Mouse (Mus musculus): ENCODE measurements around the gene Arhgef17. TPM values are rescaled to one million over a fixed set of nuclear protein-coding genes. Genes with fewer than 3 reads are reported as not detected.

Arhgef17 gene
- polyA plus RNA-seq (2012; rRNA removed), result 91.9 and 102 TPM in 2 replicates

DNA sequence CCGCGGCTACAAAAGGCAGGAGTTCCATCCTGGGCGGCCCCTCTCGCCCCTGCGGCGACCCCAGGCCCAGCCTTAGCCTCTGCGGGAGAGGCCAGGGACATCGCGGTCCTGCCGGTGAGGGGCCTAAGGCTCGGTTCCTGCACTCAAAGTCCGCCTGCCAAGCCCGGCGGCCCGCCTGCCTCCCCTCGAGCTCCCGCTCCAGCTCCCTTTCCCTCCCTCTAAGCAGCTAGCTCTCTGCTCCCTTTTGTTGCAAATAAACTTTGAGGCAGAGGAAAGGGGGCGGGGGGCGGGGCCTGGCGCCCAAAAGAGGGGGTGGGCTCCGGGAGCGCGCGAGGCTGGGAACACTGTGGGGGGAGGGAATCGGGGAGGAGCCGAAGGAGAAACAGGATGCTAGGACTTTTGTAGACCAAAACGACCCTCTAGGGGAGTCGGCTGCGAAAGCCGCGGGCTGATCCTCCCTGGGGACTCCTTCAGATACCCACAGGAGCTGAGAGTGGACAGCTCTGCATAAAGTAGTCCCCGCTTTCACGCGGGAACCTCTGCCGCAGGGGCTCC, at the start of gene Arhgef17:
Gene Arhgef17, minus strand, starts transcription at position 182 of the 555 bp plus-strand sequence.

DNA sequence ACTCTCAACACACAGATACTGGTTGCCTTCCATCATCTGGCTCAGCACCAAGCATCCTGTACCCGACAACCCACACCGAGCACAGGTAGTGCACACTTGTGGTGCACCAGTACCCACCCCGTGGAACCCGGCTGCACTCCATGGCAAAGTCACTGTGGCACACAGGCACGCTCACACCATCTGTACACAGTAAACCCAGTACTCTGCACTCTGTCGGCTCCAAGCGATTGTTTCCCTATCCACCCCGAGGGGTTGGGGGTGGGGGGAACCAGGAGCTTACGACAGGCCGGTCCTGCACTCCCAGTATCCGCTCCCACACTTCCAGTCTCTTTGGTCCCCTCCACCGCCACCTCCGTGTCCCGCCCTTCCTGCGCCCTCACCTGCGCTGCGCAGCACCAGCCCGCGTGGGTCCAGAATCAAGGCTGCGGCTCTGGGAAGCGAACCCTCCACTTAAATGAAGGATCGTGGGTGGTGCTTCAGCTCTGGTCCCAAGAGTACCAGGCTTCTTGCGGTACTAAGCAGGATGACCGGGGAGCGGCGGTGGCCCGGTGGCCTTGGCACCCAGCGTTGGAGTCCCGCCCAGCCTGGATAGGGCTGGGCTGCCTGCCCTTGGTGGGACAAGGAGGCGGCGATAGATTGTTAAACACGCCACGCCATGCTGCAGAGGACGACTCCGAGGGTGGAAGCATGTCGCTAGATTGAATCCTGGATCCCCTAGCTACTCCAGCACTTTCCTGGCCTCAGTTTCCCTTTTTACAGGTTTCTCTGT, 42.4 kb upstream of the Arhgef17 start, which contains the start of gene P2ry6:
Gene P2ry6, minus strand, starts transcription at position 515 of the 769 bp plus-strand sequence.

DNA sequence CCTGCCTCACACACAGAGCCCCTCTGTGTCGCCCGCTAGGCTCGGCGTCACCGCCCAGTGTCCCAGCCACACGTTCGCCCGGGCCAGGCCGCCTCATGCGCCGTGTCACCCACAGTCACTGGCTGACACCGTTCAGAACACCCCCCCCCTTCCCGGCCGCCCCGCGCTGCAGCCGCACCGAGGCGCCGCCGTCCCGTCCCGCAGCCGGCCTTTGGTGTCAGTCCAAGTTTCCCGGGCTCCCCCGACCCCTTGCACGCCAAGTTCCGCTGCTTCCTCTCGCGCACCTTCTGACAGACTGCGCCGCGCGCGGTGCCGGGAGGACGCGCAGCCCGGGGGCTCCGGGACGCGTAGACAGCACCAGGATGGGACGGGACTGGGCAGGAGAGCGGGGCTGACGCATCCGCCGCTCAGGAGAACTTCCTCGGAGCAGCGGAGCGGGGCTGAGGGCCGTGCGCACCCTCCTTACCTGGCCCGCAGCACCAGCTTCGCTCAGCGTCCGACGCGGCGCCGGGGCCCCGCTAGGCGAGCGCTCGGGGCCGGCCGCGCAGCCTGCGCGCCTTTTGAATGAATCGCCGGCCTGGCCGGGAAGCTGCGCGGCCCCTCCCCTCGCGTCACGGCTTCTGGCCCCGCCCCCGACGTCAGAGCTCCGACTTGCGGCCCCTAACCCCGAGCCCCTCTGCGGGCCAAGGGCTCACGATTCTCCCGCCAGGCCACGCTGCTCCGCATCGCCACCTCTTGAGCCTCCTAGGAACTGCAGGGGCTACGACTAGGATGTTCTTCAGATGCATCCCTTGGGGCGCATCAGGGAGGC, 68.9 kb downstream of the Arhgef17 start, which contains the start of gene Relt:
Gene Relt, minus strand, starts transcription at position 619 of the 811 bp plus-strand sequence.

Other genes starting within 250 kb of the Arhgef17 start
- 136 and 215 TPM in 2 replicates for gene Fam168a, start 225.5 kb downstream of the Arhgef17 start, polyA plus RNA-seq (2012; rRNA removed)
- 14.7 and 15.1 TPM in 2 replicates for gene Relt, start 68.7 kb downstream of the Arhgef17 start, polyA plus RNA-seq (2012; rRNA removed)
- gene P2ry6, start 42.5 kb upstream of the Arhgef17 start, polyA plus RNA-seq (2012; rRNA removed), result 59.2 and 65.4 TPM in 2 replicates
- 4.4 and 5.6 TPM in 2 replicates for gene P2ry2, start 80.8 kb upstream of the Arhgef17 start, polyA plus RNA-seq (2012; rRNA removed)
- gene Fchsd2, start 160.8 kb upstream of the Arhgef17 start, polyA plus RNA-seq (2012; rRNA removed), result 7.9 and 8.6 TPM in 2 replicates

All from ovary, adult 2 months (tissue).